7 mouse cellular contexts compared by ENCODE assay signal in genomic region chr16:3116113-3116511, GRCm38 (mm10).
DNase-seq lines count a peak whose midpoint lies in the region.

No protein-coding gene starts in this region.

- peak; percentile 59 for DNase-seq in MEL-GATA-1-ER (ENCODE audit: extremely low read depth, low read depth)
- peak; percentile 12 to 36 for DNase-seq in cerebellum, adult 18-20 months
- peak; percentile 20 for DNase-seq in gastrocnemius, postnatal 25 days
- DNase-seq in induced T-regulatory cell, adult 2 months (ENCODE audit: low read depth), result peak; percentile 16
- peak; percentile 51 for DNase-seq in layer of hippocampus, adult 9-11 months
- peak; percentile 59 for DNase-seq in lung, postnatal 36 days
- DNase-seq in spleen, postnatal 10 days (ENCODE audit: low spot score in 2 of 2), result peak; percentile 37 to 51

Comparison
In these comparisons a context has a peak if more than half of its experiments do, and no peak if none do; other contexts are left out.
1. Peak in every context shown above with its lines: DNase-seq.